Mouse (Mus musculus): ENCODE results near the gene Ttc26.

GRCm38 (mm10) chr6:38353811-38354722 is 27.2 kb upstream of the Ttc26 start, which contains the start of gene Zc3hav1:
- TF ChIP-seq POLR2A (IDR thresholded peaks at IDR 0.05; ENCODE audit: insufficient read length, low read depth) (peak; percentile 90), SRF (IDR thresholded peaks at IDR 0.05; ENCODE audit: control insufficient read depth, insufficient read length, low read depth) (no peak), MAX (IDR thresholded peaks at IDR 0.05; ENCODE audit: low read depth) (no peak), POLR2AphosphoS2 (IDR thresholded peaks at IDR 0.05; ENCODE audit: insufficient read length, low read depth) (peak; percentile 86), REST (IDR thresholded peaks at IDR 0.05; ENCODE audit: insufficient read depth, insufficient read length) (no peak), MYOD1 (IDR thresholded peaks at IDR 0.05; ENCODE audit: control insufficient read depth in 1 of 3, insufficient read length in 2 of 3, low read depth in 2 of 3) (peak in 1 of 3 experiments; percentile 1), E2F4 (IDR thresholded peaks at IDR 0.05; ENCODE audit: insufficient read depth) (no peak)

All from myocyte (in vitro differentiated cells).